Mouse (Mus musculus) mature B cell (primary cell): Measurements from ENCODE around the gene Zfp607a.
"Not testable (repeated sequence)": the region's sequence is repeated elsewhere in the genome, so short reads cannot be mapped to it uniquely, and the experiment has no call there.

Source experiments
- in situ Hi-C: fragments of 300-500 bp; cut with MboI; formaldehyde crosslinking; loops from 2 replicates; pipeline ENCODE4 v1.14.3; 2019

The Zfp607a gene

GRCm38 (mm10) chr7:27857227-27857626, at the start of gene Zfp607a:
Gene Zfp607a, plus strand, starts transcription at chr7:27857527.
- in situ Hi-C loops: no loop called here

- in situ Hi-C loops: no loop called here
Measured at GRCm38 (mm10) chr7:27818526-27819110, 38.7 kb upstream of the Zfp607a start.

- in situ Hi-C loops: no loop called here
Measured at GRCm38 (mm10) chr7:27822611-27823010, 34.7 kb upstream of the Zfp607a start.

- in situ Hi-C loops: loop anchor here (10.0 kb wide), 1 partner anchor 91 kb away; the partner anchor contains the start of gene Zfp974
Measured at GRCm38 (mm10) chr7:27834131-27834530, 23.2 kb upstream of the Zfp607a start.

DNA sequence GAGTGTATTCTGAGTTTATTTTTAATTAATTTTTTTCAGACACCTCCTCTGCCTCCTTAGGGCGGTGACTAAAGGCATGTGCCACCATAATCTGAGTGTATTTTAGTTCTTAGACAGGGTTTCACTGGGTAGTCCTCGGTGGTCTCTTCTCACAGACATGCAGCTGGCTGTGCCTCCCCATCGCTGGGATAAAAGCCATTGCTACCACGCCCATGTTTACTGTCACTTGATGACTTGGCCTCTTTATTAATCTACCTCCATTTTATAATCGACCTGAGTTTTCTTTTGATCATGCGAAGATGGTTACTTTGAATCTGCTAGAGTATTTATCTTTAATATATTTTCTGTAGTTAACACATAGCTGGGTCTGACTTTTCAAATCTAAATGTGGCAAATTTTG, 19.4 kb upstream of the Zfp607a start:
- in situ Hi-C loops: loop anchor here (10.0 kb wide), 1 partner anchor 87 kb away; the partner anchor contains the start of gene Zfp974

- in situ Hi-C loops: loop anchor here (10.0 kb wide), 1 partner anchor 86 kb away; the partner anchor contains the start of gene Zfp974
Measured at GRCm38 (mm10) chr7:27838323-27839249, 18.7 kb upstream of the Zfp607a start, which contains the start of gene Zfp59. Gene Zfp59, plus strand, starts transcription at chr7:27838607.

DNA sequence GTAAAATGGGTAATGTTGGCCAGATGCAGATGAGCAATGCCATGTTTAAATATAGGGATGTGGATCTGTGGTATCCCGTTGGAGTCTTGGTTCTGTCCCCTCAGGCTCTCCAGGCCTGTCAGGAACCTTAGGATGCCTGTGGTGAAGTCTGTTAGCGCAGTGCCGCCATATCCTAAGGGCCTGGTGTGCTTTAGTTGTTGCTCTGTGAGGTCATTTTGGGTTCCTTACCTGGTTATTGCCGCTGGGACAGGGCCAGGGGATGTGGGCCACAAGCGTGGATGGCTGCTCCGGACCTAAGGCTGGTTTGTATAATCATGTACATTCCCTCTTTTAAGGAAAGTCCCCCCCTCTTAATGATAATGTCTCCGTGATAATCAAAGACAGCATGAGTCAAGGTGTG, 17.7 kb upstream of the Zfp607a start:
- in situ Hi-C loops: loop anchor here (10.0 kb wide), 1 partner anchor 85 kb away; the partner anchor contains the start of gene Zfp974

DNA sequence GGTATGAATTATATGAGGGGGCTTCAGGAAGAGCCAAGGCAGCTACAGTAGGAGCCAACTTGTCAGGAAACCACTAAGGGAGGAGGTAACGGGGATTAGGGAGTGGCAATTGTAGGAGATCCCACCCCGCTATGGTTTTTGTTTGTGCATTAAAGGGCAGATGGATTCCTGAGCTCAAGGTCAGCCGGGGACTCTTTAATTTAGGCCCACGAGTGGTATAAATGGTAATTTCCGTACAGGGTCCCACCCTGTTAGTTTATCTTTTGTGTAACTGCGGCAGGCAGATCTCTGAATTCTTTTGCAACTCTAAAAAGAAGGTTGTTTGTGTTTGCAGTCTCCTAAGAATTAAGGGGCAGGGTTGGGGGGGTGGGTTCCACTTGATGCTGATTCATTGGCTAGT, 17.2 kb upstream of the Zfp607a start:
- in situ Hi-C loops: no loop called here

GRCm38 (mm10) chr7:27859301-27860251, 2.2 kb downstream of the Zfp607a start:
- in situ Hi-C loops: no loop called here

DNA sequence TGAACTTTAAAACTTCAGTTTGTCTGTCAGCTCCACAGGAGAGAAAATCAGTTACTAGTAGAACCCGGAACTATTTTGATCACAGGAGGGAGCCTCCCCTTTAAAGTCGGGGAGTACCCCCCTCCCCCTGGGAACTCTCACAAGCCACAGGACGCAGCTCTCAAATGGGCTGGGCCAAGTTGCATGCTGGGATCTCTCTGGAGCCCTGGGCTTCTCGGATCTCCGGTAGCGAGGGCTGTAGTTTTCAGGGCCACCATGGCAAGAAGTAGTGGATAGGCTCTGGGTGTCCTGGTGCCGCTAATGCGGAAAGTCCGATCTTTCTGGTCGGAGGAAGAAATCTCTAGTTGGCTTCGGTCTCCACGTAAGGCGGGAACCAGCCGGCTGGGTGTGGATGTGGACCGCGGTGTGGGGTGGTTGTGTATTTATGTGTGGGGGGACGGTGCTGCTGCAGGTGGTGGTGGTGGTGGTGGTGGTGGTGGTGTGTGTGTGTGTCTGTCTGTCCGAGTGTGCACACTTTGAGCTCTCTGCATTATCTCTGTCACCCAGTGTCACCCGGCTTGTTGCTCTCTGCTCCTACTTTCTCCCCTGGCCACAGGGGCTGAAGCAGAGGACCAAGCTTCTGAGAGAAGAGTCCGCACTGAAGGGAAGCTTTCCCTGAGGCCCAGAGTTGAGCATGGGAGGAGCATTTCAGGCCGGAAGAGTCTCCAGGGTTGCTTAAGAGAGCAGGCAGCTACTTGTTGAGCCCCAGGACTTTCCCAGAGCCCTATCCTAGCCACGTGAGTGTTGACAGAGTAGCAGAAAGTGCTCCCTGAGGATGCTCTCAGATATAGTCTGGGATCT, 3.3 kb downstream of the Zfp607a start:
- in situ Hi-C loops: no loop called here

GRCm38 (mm10) chr7:27862578-27862977, 5.3 kb downstream of the Zfp607a start:
- in situ Hi-C loops: not testable (repeated sequence)

GRCm38 (mm10) chr7:27881721-27882120, 24.4 kb downstream of the Zfp607a start:
- in situ Hi-C loops: no loop called here

DNA sequence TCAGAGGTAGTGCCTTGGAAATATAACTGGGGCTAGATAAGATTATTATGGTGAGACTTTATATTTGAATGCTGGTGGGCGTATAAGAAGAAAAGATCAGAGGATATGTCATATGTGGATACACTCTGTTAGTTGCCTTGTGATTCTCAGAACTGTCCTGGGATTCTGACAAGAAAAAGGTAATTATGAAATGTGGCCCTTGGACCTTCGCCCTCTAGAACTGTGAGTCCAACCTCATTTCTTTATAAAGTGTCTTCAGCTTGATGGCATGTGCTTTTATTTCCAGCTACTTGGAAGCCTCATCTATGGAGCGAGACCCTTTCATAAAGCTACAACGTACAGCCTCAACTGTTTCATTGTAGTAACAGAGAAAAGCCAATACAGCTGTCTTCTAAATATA, 43.3 kb downstream of the Zfp607a start:
- in situ Hi-C loops: no loop called here

DNA sequence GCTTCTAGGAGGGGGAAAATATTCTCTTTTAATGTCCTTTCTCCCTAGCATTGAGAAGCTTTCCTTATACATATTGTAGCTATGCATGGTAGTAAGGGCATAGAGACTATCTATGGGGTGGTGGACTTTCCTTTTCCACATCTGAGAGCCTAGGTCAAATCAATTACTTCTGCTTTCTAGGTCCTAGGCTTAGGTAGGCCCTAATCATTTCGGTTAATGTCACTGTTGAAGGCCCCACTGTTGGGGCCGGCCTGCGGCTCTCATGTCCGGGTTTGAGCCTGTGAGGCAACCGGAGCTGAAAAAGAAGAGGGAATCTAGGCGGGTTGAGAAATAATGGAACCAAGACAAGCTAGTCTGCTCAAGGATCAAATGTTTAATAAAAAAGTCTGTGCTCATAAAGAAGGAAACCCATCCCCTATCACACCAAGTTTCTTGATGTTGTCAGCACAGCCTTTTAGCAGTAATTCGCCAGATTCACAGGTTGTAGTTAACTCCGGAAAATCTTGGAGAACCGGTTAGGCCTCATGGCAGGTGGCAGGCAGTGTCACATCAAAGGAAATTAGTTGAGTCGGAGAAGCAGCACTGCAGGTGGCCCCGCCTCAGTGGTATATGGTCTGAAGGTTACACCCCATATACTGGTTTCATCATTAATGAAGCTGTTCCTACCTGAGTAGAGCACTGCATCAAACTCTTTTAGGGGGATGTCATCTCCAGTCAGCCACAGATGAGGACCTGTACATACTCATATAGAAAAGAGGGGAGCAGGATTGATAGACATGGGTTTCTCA, 47.9 kb downstream of the Zfp607a start:
- in situ Hi-C loops: no loop called here

- in situ Hi-C loops: not testable (repeated sequence)
Measured at GRCm38 (mm10) chr7:27910952-27911351, 53.6 kb downstream of the Zfp607a start.

DNA sequence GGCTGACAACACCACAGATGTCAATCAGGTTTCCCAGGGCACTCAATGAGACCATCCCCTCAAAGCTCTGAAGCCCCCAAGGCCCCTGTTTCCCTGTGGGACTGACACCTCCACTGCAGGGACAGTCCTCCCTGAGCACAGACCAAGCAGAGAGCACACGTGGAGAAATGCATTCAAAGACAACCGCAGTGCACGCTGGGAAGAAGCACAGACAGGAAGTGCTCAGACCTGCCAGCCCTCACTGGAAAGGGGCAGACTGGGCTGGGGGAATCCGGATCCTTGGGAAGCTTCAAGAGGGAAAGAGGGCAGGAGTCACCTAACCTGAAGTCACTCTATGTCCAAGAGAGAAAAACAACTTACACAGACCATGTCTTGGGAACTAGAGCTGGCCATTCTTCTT, 69.7 kb downstream of the Zfp607a start:
- in situ Hi-C loops: loop anchor here (10.0 kb wide), 1 partner anchor 92 kb away; the partner anchor contains the start of gene Zfp59

DNA sequence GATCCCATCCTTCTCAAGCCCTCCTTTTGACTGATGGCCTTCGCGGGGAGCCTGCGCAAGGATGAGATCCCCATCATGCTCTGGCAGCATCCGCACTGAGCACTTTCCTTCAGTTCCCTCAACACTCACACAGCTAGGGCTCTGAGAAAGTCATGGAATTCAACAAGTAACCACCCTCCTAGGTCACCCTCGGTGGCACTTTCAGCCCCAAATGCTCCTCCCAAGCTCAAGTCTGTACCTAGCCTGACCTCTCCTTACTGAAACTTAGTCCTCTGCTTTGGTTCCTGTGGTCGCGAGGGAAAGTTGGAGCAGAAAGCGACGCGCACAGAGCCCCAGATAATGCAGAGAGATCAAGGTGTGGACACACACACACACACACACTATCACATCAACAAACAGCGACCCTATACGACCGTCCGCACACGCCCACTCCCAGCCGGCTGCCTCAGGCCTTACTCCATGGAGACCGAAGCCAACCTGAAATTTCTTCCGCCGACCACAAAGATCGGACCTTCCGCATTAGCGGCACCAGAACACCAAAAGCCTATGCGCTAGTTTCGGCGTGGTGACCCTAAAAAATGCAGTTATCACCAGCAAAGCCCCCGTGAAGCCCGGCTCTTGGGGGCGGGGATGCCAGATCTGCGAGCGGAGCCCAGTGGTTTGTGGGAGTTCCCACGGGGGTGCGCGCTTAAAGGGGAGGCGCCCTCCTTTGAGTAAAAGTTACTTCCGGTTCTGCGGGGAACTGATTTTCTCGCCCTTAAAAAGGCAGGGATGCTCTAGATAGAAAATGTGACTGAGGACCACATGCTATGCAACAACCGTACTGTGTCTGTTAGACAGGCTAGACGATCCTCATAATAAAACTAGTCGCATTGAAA, 71.7 kb downstream of the Zfp607a start, which contains the start of gene Zfp974:
Gene Zfp974, minus strand, starts transcription at position 643 of the 878 bp plus-strand sequence.
- in situ Hi-C loops: loop anchor here (10.0 kb wide), 1 partner anchor 94 kb away; the partner anchor contains the start of gene Zfp59
